Mouse (Mus musculus): ENCODE results near the gene 4930451I11Rik.

- TF ChIP-seq CTCF (IDR thresholded peaks at IDR 0.05; ENCODE audit: low read depth, low read length) (no peak), POLR2A (IDR thresholded peaks at IDR 0.05; ENCODE audit: extremely low read depth, insufficient read depth, low read length) (no peak)
Measured at GRCm38 (mm10) chr7:126877239-126877638, 45.8 kb upstream of the 4930451I11Rik start.
